Mouse (Mus musculus) lung, postnatal 0 days (tissue): ENCODE measurements around the gene Tns4.

Experiments used
- CTCF ChIP-seq: IDR thresholded peaks from 2 replicates; pipeline ENCODE4 v1.5.1; 2016; ENCODE audit warnings: antibody characterized with exemption, mild to moderate bottlenecking
- EP300 ChIP-seq: IDR thresholded peaks from 2 replicates; pipeline ENCODE4 v1.6.1; 2016; ENCODE audit warnings: antibody characterized with exemption, mild to moderate bottlenecking, control low read depth

DNA sequence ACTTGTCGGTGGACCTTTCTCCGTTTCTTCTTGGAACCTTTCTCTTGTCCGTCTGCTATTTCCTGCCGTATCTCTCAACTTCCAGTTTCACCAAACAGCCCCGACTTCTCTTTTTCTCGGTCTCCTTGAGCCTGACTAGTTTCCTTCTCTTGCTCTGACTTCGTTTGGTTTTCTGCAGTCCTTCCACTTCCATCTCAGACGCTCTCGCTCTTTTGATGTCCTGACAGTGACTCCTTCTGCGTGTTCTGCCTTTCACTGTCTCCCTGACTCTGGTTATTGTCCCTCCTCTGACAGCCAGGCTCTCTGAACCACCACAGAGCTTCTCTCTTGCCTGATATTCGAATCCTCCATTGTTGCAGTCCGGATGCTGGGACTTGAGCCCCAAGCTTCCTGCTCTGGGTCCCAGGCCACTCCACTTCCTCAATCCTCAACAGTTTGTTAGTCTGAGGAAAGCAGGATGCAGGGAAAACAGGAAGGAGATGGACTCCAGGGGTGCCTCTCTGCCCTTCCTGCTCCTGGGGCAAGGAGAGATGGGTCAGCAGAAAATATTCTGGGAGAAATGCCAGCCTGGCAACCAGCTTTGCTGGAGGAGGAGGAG is 46.2 kb downstream of the Tns4 start:
- TF ChIP-seq EP300, result peak; percentile 79
- TF ChIP-seq CTCF, result no peak
